Mouse (Mus musculus) G1E (cell line): Measurements from ENCODE around the gene Cdc42bpa.

Experiments
- CTCF ChIP-seq: IDR thresholded peaks from 2 replicates; pipeline ENCODE4 v1.5.1; 2012; ENCODE audit warnings: low read depth, low read length, inconsistent platforms, mixed read lengths
- GATA1 ChIP-seq: IDR thresholded peaks from 2 replicates; pipeline ENCODE4 v1.6.1; 2012; ENCODE audit warnings: borderline replicate concordance, low read length, inconsistent platforms, mixed read lengths
- GATA2 ChIP-seq: IDR thresholded peaks from 2 replicates; pipeline ENCODE4 v1.6.1; 2012; ENCODE audit warnings: low read depth, low read length, inconsistent platforms, borderline replicate concordance
- POLR2AphosphoS5 ChIP-seq: IDR thresholded peaks from 2 replicates; pipeline ENCODE4 v1.6.1; 2012; ENCODE audit warnings: low read depth, low read length, inconsistent platforms; ENCODE audit not compliant: insufficient replicate concordance
- TAL1 ChIP-seq: conservative IDR thresholded peaks from 2 replicates; pipeline ENCODE4 v1.6.1; 2012; ENCODE audit warnings: low read depth, low read length, inconsistent platforms, mixed read lengths

GRCm38 (mm10) chr1:180170071-180170470 is 209.8 kb downstream of the Cdc42bpa start:
- TF ChIP-seq CTCF (no peak), GATA2 (no peak), GATA1 (no peak), TAL1 (no peak), POLR2AphosphoS5 (no peak)
